ENCODE assay signal across 15 mouse cellular contexts in genomic region chr11:78986311-78987002, GRCm38 (mm10).
"Had no signal": no experiment of that assay in that cellular context is flagged by ENCODE, and none has a peak within 500 bp of the region (broad histone marks: within the 10 kb centered on the region; RNA-seq: fewer than 3 reads in every experiment).

No protein-coding gene starts in this region.

- DNase-seq: kidney, adult 9 months; layer of hippocampus, adult 9-11 months; liver, embryonic 13.5 days; lung, adult 2 months; lung, postnatal 14 days; right cerebral cortex, adult 18-20 months; right cerebral cortex, postnatal 14 days; right cerebral cortex, postnatal 4 days had no signal

- H3K9ac ChIP-seq: liver, embryonic 13.5 days; midbrain, embryonic 12.5 days; midbrain, embryonic 15.5 days; neural tube, embryonic 12.5 days; neural tube, embryonic 15.5 days had no signal

- H3K4me1 ChIP-seq: midbrain, embryonic 12.5 days; midbrain, embryonic 15.5 days; neural tube, embryonic 12.5 days; neural tube, embryonic 15.5 days had no signal

- ATAC-seq: midbrain, embryonic 15.5 days had no signal

- H3K36me3 ChIP-seq: liver, embryonic 13.5 days; midbrain, embryonic 12.5 days; midbrain, embryonic 15.5 days; neural tube, embryonic 12.5 days; neural tube, embryonic 15.5 days had no signal

- H3K27ac ChIP-seq: kidney, postnatal 0 days; layer of hippocampus, adult 2 months; liver, embryonic 13.5 days; macrophage; midbrain, embryonic 12.5 days; midbrain, embryonic 15.5 days; neural tube, embryonic 12.5 days; neural tube, embryonic 15.5 days had no signal

- H3K4me2 ChIP-seq: liver, embryonic 13.5 days; midbrain, embryonic 12.5 days; midbrain, embryonic 15.5 days; neural tube, embryonic 12.5 days; neural tube, embryonic 15.5 days had no signal

- H3K4me3 ChIP-seq: layer of hippocampus, adult 2 months; liver, embryonic 13.5 days; midbrain, embryonic 12.5 days; midbrain, embryonic 15.5 days; neural tube, embryonic 12.5 days; neural tube, embryonic 15.5 days had no signal

- H3K9me3 ChIP-seq: midbrain, embryonic 12.5 days; midbrain, embryonic 15.5 days; neural tube, embryonic 12.5 days; neural tube, embryonic 15.5 days had no signal

- H3K27me3 ChIP-seq: liver, embryonic 13.5 days; midbrain, embryonic 12.5 days; midbrain, embryonic 15.5 days; neural tube, embryonic 12.5 days; neural tube, embryonic 15.5 days had no signal
